Mouse (Mus musculus) skeletal muscle tissue, adult 2 months (tissue): ENCODE results near the gene Nedd4.

ENCODE experiments used
- DNase-seq: peaks from one replicate; pipeline ENCODE4 v3.0.0-alpha.2; 2012; ENCODE audit warnings: low read depth, low spot score

The Nedd4 gene

DNA sequence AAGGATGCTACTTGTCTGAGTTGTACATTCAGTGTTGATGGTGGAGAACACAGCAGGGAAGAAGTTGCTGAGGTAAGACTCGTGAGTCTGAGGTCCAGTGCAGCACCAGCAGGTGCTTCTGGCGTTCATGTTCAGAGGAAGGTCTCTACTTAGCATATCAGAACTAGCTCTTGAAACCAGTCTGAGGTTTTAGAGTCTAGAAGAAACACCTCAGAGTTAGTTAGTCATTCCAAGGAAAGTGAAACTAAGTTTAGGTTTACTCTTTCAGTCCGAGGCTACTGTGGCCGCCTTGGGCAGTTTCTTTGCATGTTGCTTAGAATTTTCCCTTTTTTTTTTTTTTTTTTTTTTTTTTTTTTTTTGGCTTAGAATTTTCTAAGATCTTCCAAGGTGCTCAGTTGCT, 16.6 kb downstream of the Nedd4 start:
- no peak for DNase-seq

DNA sequence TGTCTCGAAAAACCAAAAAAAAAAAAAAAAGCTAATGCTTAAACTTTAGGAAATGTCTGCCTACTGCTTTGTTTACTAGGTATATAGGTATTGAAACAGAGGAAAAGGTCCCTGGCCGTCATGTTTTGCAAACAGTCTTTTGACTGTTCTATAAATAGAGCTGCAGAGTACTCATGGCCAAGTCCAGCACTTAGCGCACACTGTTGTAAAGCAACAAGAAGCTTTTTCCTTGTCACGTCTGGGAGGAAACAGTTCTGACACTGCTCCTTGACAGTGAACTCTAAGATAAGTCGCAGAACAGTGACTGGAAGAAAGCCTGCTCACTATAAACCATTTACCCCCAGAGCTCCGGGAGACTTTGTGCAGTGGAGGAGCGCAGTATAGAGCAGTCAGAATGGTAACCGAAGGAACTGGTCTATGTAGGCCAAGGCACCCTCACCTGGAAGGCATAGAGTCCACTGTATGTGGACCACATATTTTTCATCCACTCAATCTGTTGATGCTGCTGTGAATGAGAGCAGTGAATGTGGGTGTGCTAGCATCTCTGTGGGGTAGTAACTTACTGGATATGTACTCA, 19.6 kb downstream of the Nedd4 start:
- DNase-seq: no peak

DNA sequence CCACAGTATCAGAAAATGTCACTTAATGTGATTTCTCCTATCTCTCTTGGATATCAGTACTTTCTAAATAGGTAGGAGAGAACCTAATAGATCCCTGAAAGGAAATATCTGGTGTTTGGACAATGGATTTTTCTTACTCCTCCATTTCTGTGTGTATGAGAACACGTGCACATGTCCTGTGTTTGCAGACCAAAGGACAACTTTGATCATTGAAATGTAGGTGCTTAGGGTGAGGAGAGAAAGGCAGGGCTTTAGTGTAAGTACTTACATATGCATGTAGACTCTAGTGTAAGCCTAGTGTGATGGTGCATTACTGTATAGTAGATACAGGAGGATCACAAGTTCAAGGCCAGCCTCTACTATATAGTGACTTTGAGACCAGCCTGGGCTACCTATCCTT, 21.1 kb downstream of the Nedd4 start:
- DNase-seq: no peak

DNA sequence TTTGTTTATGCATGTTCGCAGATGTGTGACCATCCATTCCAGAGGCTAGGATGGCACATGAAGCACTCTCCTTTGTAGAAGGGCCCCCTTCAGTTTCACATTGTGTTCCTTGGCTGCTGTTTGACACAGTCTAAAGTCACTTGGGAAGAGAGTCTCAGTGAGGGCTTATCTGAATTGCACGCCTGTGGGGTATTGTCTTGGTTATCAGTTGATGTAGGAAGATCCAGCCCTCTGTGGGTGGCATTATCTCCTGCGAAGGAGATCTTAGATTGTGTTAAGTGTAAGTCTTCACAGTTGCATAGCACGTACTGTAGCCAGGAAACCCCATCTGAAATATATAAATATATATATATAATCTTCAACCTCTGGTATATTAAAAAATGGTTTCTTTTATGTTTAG, 23.1 kb downstream of the Nedd4 start:
- DNase-seq: no peak

DNA sequence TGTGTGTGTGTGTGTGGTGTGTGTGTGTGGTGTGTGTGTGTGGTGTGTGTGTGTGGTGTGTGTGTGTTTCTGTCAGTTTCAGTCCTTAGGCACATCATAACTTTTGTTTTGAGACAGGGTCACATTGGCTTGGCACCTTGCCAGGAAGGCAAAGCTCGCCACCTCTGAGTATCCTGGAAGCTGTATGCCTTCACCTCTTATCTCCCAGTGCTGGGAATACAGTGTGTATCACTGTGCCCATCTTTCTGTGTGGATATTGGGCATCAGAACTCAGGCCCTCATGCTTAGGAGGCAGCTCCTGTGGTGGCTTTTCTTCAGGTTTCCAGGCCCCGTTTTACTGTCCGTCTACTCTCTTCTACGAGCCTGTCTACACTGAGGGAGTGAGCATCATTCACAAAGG, 24.4 kb downstream of the Nedd4 start:
- no peak for DNase-seq

DNA sequence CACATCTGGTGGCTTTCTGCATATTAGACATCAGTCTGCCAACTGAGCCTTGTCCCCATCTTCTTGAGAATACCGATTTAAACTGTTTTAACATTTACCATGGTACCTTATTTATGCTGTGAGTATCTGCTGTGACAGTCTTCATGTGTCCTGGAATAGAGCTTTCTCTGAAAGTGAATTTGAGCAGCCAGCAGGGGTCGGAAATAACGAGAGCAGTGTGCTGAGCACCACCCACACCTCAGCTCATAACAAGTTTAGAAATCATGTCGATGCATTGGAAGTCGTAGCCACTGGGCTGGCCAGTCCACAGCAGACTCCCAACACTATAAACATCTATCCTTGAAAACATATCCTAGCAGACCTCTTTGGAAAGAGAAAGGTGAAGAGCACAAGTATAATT, 27.4 kb downstream of the Nedd4 start:
- no peak for DNase-seq

DNA sequence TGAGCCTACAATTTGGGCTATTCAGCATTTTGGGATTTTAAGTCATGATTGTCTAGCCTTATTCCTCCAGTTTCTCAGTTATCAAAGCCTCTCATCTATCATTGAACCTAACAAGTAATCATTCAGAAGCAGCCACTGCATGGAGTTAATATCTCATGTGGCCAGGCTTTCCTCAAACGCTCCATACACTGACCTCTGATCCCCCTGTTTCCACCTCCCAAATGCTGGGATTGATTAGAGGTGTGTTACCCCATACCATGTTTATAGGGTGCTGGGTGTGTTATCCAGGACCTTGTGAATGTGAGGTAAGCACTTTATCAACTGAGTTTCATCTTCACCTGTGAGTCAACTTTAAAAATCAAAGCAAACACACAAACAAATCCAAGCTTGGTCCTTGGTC, 28.7 kb downstream of the Nedd4 start:
- DNase-seq: no peak

DNA sequence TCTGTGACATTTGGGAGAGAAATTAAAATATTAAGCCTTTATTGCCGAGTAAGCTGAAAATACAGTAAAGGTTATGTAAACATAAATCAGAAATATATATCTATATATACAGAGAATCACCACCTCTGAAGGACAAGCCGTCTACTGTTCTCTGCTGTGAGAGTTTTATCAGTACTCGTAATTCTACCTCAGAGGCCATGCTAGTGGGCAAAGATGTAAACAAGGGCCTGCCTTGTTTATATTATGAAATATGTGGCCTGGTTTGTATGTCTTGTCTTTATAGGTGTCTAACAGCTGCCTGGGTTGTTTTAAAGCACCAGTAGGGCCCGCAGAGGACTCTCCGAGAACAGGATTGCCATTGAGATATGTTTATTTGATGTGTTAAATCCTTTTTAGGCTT, 29.8 kb downstream of the Nedd4 start:
- no peak for DNase-seq

DNA sequence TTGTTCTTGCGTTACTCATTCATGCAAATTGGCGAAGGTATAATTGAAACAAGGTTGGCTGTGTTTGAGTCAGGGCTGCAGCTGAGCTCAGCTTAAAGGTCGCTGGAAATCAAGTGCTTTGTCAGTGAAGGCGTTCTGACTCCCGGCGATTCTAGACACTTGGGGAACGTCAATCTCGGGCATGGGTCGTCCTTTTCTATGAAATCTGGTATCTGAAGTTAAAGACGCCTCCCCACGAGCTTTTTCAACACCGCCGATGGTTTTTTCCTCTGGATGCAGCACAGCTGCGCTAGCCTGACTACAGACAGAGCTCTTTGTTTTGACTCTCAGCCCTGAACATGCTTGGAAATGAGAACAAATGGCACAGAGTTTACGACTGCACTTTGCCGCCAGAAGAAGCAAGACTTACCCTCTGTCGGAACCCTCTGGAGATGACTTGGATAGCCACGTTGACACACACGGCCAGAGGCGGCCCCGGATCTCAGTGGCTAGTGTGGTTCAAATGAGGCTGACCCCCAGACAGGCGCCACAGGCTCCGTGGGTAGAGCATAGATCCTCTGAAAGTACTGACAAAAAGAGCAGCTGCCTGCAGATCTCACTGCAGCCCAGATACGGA, 31.0 kb downstream of the Nedd4 start:
- peak; percentile 54 for DNase-seq

DNA sequence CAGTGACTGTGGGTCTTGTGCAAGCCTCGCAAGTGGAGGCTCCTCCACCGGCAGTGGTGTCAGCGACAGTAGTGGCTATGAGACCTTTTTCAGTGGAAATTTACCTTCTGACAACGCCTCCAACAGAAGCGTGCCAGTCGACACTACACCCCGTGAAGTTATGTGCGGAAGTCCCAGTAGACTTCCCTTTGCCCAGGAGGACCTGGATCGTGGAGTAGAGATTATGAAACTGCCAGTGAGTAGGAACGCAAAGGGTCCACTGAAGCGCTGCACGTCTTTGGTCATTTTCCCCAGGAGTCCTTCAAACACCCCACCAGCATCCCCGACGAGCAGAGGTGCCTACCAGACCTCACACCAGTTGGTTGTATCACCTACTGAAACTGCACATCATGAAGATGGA, 31.7 kb downstream of the Nedd4 start:
- peak; percentile 59 for DNase-seq

DNA sequence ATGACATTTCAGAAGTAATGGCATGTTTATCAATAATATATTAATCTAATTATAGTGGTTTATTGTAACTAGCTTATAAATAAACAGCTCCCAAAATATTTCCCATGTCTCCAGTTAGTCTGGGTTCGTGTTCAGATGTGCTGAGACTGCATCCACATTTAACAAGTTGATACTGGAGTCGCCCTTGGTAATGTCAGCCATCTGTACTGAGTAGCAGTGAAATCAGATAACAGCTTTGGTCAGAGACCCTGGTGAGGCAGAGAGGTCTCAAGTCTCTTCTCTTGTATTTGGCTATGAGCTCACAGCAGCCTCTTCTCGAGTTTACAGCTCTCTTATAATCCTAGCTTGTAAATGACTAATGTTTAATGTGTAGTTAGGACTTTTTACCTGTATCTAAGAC, 34.4 kb downstream of the Nedd4 start:
- DNase-seq: peak; percentile 91

DNA sequence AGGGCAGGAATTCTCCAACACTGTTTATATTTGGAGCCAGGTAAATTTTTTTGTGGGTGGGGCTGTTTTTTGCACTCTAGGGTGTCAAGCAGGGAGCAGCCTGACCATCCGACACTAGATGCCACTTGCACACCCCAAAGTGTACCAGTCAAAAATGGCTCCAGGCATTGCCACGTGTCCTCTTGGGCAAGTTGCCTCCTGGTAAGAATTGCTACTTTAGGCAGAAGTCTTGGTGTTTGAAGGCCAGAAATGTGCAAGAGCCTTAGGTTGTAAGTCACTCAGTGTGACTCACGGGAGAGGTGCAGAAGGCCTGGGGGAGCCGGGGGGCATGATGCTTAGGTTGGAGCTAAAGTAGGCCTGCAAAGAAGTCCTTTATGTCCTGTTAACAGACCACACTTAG, 35.6 kb downstream of the Nedd4 start:
- DNase-seq: peak; percentile 63

DNA sequence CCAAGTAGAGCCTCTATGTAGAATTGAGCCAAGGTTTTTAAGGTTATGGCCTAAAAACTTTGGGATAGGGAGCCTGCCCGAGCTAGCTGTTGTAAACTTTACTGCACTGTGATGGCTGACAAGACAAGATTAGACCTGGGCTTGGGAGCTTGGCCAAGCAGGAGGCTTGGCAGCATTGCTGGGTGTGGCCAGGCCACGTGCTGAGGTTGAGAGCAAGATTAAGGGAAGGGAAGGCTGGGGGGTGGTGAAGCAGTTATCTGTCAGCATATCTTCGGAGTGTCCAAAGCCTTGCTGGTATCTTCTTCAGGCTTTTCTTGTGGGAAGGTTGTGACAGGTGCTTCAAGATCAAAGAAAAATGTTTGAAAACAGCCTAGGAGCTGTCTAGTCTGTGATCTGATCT, 37.6 kb downstream of the Nedd4 start:
- DNase-seq: peak; percentile 87

DNA sequence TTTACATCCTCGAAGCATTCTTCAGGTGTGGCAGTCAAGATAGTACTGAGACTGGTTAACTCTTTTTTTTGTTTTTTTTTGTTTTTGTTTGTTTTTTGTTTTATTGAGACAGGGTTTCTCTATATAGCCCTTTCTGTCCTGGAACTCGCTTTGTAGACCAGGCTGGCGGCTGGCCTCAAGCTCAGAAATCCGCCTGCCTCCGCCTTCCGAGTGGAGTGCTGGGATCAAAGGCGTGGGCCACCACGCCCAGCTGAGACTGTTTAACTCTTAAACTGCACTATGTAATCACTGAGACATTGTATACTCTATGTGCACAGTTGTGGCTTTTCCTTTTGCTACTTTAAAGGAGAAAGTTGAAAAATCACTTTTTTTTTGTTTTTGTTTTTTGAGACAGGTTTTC, 39.3 kb downstream of the Nedd4 start:
- no peak for DNase-seq

DNA sequence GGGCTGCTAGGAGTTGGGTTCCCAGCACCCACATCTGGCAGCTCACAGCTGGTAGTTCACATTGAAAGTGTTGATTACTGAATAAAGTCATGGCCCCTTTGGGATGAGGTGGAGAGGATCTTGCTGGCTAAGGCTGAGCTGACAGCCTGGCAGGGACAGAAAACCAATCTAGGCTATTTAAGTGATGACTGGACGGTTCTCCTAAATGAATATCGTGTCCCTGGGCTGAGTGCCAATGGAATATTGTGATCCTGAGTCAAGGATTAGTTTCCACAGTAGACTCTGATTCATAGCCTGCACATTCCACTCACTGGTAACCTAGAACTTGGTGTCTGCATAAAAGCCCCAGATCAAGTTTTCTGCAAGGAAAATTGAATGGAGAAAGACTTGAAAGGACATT, 39.9 kb downstream of the Nedd4 start:
- DNase-seq: peak; percentile 96

DNA sequence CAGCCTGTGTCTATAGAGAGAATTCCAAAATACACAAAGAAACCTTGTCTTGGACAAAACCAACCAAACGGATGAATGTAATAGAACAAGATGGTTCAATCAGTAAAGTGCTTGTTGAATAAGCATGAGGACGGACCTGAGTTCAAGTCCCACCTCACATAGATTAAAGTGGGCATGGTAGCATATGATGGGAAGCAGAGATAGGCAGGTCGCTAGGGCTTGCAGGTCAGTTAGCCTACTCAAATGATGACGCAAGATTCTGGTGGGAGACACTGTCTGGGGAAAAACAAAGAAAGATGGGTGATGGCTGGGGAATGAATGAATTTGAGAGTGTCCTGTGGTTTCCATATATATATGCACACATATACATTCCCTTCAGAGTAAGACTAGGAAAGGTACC, 41.0 kb downstream of the Nedd4 start:
- no peak for DNase-seq

DNA sequence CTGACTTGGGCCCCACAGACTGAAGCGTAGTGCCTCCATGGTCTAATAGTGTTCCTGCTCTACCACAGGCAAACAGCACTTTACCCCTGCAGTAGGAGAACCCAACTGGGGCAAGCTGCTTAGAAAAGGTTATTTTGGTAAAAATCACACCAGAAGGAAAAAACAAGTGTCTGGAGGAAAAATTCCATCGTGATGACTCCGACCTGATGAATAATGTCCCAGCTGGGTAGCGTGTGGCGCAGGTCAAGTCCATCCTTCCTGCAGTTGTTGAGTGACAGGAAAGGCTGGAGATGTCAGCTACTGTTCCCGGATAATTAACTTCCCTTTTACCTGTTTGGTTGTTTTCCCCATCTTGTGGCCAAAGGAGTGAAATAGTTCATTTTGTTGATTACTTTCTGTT, 41.6 kb downstream of the Nedd4 start:
- no peak for DNase-seq

DNA sequence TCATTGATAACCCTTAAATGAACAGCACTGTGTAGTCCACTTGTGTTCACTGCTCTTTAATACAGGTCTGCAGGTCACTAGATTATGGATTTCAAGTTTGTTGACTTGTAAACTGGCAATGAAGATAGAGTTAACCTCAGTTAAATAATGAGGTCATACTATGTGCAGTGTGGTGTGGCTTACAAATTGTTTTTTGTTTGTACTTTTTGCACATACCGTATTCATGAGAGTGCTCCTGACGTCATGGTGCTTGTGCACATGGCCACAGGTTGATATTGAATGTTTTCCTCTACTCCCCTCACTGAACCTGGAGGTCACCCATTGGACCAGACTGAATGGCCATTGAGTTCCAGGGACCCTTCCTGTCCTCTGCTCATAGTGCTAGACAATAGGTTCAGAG, 43.1 kb downstream of the Nedd4 start:
- DNase-seq: no peak

DNA sequence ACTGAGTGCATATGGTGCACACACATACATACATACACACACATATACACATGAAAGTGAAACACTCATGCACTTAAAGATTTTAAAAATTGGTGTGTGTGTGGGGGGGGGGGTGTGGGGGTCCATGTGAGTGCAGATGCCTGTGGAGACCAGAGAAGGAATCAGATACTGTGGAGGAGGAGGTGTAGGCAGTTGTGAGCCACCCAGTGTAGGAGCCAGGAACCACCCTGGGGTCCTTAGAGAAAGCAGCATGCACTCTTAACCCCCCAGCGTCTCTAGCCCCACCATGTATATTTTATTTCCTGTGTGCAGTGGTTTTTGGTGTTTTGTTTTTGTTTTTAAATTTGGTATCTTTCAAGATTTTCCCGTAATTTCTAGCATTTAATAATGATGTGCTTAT, 45.9 kb downstream of the Nedd4 start:
- DNase-seq: no peak

DNA sequence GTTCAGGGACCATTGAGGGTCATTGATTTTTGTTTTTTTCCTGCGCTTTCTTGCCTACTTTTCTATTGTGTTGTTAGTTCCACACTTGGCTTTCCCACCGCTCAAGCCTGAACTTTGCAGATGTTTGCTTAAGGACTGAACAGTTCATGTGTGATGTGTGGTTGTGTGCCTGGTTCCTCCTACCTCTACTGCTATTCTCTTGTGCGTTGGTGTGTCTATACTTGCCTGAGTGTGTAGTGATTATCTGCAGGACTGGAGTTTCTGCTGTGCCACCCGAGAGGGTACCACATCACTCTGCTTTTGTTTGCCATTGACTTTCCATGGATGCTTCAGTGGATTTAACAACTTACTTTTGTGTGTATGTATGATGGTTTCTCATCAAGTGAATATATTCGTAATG, 46.5 kb downstream of the Nedd4 start:
- no peak for DNase-seq

DNA sequence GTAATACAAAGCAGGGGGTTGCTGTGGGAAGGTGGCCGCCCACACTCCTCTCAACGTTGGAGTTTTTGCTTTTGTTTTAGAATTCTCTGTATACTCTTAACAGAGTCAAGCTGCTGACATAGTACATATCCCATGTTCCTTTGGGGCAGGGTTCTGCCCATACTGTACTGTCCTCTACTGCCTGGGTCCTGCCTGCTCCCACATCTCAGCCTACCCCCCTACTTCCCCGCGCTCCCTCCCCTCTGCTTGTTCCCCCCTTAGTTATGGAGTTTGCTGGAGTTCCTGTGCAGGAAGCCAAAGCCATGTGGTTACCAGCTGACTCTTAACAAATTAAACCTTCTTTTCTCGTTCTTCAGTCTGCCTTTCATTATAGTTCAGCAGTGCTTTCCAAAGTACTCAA, 47.9 kb downstream of the Nedd4 start:
- no peak for DNase-seq

DNA sequence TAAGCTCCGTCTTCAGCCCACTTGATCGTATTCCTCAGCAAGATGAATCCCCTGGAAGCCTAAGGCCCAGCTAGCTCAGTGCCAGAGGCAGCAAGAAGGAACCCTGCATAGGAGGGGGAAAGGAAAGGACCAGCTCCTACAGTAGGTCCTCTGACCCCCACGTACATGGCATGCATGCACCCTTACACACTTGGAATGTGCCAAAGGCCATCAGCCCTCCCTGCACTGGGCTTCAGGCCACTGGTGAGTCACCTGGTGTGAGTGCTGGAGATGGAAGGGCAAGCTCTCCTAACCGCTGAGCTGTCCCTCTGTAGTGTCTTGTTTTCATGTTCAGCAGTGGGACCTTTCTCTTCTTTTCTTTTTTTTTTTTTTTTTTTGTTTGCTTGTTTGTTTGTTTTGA, 52.8 kb downstream of the Nedd4 start:
- peak; percentile 83 for DNase-seq

DNA sequence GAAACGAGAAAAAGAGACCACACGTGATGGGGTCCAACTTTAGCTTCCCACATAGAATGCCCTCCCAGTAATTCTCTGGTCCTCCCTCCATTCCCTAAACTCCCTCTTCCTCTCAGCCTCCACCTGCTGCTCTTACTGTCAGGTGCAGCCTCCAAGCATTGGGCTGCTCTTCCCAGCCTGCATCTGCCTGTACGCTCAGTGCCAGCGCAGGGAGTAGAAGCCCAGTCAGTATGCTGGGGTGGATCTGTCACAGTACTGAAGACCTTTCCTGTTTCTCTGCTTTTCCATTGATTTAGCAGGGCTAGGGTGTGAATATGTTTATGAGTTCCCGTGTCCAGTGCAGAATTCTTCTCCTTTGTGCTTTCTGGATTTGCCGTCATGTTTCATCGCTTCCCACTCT, 54.1 kb downstream of the Nedd4 start:
- no peak for DNase-seq

DNA sequence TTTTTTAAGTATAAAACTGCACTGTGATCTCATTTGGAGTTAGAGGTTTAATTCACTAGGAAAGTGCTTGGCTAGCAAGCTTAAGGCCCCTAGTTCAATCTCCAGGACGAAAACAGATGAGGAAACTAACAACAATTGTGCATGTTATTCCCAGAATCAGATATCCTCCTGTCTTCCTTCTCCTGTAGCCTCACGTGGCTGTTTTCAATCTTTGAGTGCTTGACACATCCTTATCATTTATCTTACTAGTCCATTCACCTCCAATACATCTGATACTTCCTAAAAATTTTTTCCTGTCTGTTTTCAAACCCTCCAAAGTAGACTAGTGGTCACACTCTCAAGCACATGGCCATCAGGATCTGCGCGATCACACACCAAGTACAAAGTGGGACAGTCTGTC, 57.0 kb downstream of the Nedd4 start:
- no peak for DNase-seq
